ENCODE assay signal across 13 mouse cellular contexts in the genomic region with DNA sequence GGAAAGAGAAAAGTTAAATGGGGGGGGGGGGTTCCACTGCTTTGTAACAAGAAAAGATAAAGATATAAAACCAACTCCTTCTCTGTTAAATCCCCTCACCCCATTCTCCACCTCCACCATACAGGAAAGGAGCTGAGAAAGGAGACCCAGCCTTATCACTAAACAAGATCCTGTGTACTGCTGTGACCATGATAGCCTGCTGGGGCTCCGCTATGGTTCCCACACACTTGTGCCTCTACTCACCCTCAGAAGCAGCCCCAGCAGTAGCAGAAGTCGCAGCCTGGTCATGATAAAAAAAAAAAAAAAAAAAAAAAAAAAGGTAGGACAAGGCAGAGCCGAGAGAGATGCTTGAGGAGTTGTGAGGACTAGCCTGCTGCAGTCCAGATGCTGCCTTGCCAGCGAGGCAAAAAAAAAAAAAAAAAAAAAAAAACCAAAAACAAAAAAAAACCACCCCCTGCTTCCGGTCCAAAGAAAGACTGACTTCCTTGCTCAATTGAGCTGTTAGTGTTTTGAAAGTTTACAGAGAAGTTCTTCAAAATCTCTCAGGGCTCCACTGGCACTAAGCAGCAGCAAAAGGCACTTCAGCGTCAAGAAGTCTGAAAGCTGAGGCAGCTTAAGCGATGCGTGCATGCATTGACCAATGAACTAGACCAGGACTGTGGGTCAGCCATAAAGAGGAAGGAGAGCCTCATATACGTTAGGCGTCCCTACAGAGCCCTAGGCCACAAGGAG. TPM values are rescaled to one million over a fixed set of nuclear protein-coding genes. Genes with fewer than 3 reads are reported as not detected.
DNase-seq lines count a peak whose midpoint lies in the region; ATAC-seq and TF ChIP-seq lines count a peak whose summit lies in the region.
"Had no signal": no experiment of that assay in that cellular context is flagged by ENCODE, and none has a peak within 500 bp of the region (broad histone marks: within the 10 kb centered on the region; RNA-seq: fewer than 3 reads in every experiment).

No protein-coding gene starts in this region.

- no peak for TF ChIP-seq CTCF in heart, postnatal 0 days (IDR thresholded peaks at IDR 0.05; ENCODE audit: low read depth)

- ATAC-seq in heart, postnatal 0 days (ENCODE audit: insufficient read depth, low read depth), result no peak
- ATAC-seq in inflammation-experienced regulatory T-cells, adult 6 months, result peak; percentile 12
- ATAC-seq in neutrophil, adult 5-6 weeks (ENCODE audit: extremely low read depth, insufficient number of reproducible peaks, low FRiP score, poor library complexity, severe bottlenecking), result peak; percentile 78

- no peak for DNase-seq in heart, postnatal 0 days (ENCODE audit: low spot score)
- DNase-seq in heart, postnatal 25 days (ENCODE audit: low spot score), result no peak
- peak; percentile 57 for DNase-seq in CD4-positive, CD25-positive, alpha-beta regulatory T cell, adult 2 months (ENCODE audit: low read depth, low spot score)
- DNase-seq in urinary bladder, adult 2 months (ENCODE audit: low spot score), result no peak
- no peak for DNase-seq in layer of hippocampus, adult 18-20 months (ENCODE audit: low spot score in 2 of 2)
- DNase-seq in left cerebral cortex, postnatal 4 days, result no peak
- DNase-seq: adrenal gland, postnatal 25 days; cerebellum, postnatal 36 days; kidney, postnatal 10 days had no signal

- WGBS in heart, postnatal 0 days, result 41% methylated on average over 10 of the region's 10 CpGs

- intact Hi-C loops in heart, postnatal 25 days (cut with DNase I), result no loop called here
- intact Hi-C loops in left cerebral cortex, postnatal 4 days (cut with DNase I), result no loop called here

- TF ChIP-seq EP300 in heart, postnatal 0 days (IDR thresholded peaks at IDR 0.05; ENCODE audit: low read depth), result no peak

- peak overlapping the region; percentile 31; the same call in 1 of the 2 replicates for H3K4me2 ChIP-seq in heart, postnatal 0 days (ENCODE audit: low read depth, low read length)

- H3K4me1 ChIP-seq in heart, postnatal 0 days (ENCODE audit: control insufficient read depth, insufficient read depth), result no peaks in the 10 kb centered on the region
- H3K4me1 ChIP-seq: midbrain, embryonic 10.5 days had no signal

- no peaks in the 10 kb centered on the region for H3K9me3 ChIP-seq in heart, postnatal 0 days (replicated peaks; ENCODE audit: control insufficient read depth, low read length)
- H3K9me3 ChIP-seq: midbrain, embryonic 10.5 days had no signal

- no peaks in the 10 kb centered on the region for H3K36me3 ChIP-seq in heart, postnatal 0 days (replicated peaks; ENCODE audit: control insufficient read depth, insufficient read depth, low read length)
- H3K36me3 ChIP-seq: midbrain, embryonic 10.5 days had no signal

- peak overlapping the region; percentile 46; the same call in 1 of the 2 replicates for H3K27ac ChIP-seq in heart, postnatal 0 days (ENCODE audit: low read depth)
- H3K27ac ChIP-seq: midbrain, embryonic 10.5 days had no signal

- H3K9ac ChIP-seq in heart, postnatal 0 days (replicated peaks; ENCODE audit: low read depth, low read length), result no peak overlapping the region

- no peak overlapping the region for H3K4me3 ChIP-seq in heart, postnatal 0 days (ENCODE audit: low read depth, low read length)
- H3K4me3 ChIP-seq: midbrain, embryonic 10.5 days had no signal

- H3K27me3 ChIP-seq in heart, postnatal 0 days (ENCODE audit: control insufficient read depth, insufficient read depth, low read length), result no peaks in the 10 kb centered on the region

RNA-seq across cellular contexts. Expression of a gene that starts 0.8 kb away (rescaled TPM):
- total RNA-seq in heart, postnatal 0 days (2014; rRNA removed; ENCODE audit: low replicate concordance), result 0.12 and 0.84 TPM in 2 replicates
- 0.37 and 0.38 TPM in 2 replicates for polyA plus RNA-seq in heart, postnatal 0 days (2015; fragmentation: Nextera tagmentation; extraction: Ambion mirVana)
- total RNA-seq in heart, postnatal 25 days (2021), result under 1 TPM; 0.48 to 0.70 TPM
- polyA plus RNA-seq in inflammation-experienced regulatory T-cells, adult 6 months (2017; shearing (Covaris generic)), result 100 to 1,000 TPM in 2 of 3 experiments, 10 to 100 TPM in 1; 73.7 to 122 (median 117) TPM
- 19.0 and 20.9 TPM in 2 replicates for total RNA-seq in neutrophil, adult 5-6 weeks (2017)
- 1.4 and 1.6 TPM in 2 replicates for polyA plus RNA-seq in urinary bladder, adult 2 months (2012; rRNA removed)
- under 1 TPM in 1 of 2 experiments, not detected in 1; 0.13 TPM for total RNA-seq in layer of hippocampus, adult 18-20 months (2021)
- total RNA-seq in left cerebral cortex, postnatal 4 days (2021), result under 1 TPM; 0.18 to 0.20 TPM
- total RNA-seq: left cerebral cortex, postnatal 25 days had no signal

RNA-seq across cellular contexts. Expression of a gene that starts 21.7 kb away (rescaled TPM):
- total RNA-seq in heart, postnatal 0 days (2014; rRNA removed; ENCODE audit: low replicate concordance), result 1.9 and 3.2 TPM in 2 replicates
- polyA plus RNA-seq in heart, postnatal 0 days (2015; fragmentation: Nextera tagmentation; extraction: Ambion mirVana), result 2.6 and 2.9 TPM in 2 replicates
- 1 to 10 TPM; 1.6 to 2.3 TPM for total RNA-seq in heart, postnatal 25 days (2021)
- 10 to 100 TPM in 2 of 3 experiments, 1 to 10 TPM in 1; 6.9 to 21.9 (median 16.0) TPM for polyA plus RNA-seq in inflammation-experienced regulatory T-cells, adult 6 months (2017; shearing (Covaris generic))
- 2.1 TPM in 2 replicates for total RNA-seq in neutrophil, adult 5-6 weeks (2017)
- 8.3 and 9.4 TPM in 2 replicates for polyA plus RNA-seq in urinary bladder, adult 2 months (2012; rRNA removed)
- 1 to 10 TPM; 1.4 to 2.4 TPM for total RNA-seq in layer of hippocampus, adult 18-20 months (2021)
- total RNA-seq in left cerebral cortex, postnatal 4 days (2021), result 1 to 10 TPM; 5.0 to 7.7 TPM

RNA-seq across cellular contexts. Expression of a gene that starts 27.8 kb away (rescaled TPM):
- 7.0 and 15.4 TPM in 2 replicates for total RNA-seq in heart, postnatal 0 days (2014; rRNA removed; ENCODE audit: low replicate concordance)
- 14.7 TPM in 2 replicates for polyA plus RNA-seq in heart, postnatal 0 days (2015; fragmentation: Nextera tagmentation; extraction: Ambion mirVana)
- 10 to 100 TPM; 18.3 to 18.4 TPM for total RNA-seq in heart, postnatal 25 days (2021)
- polyA plus RNA-seq in inflammation-experienced regulatory T-cells, adult 6 months (2017; shearing (Covaris generic)), result 10 to 100 TPM; 29.9 to 40.2 (median 31.2) TPM
- total RNA-seq in neutrophil, adult 5-6 weeks (2017), result 63.9 and 78.8 TPM in 2 replicates
- polyA plus RNA-seq in urinary bladder, adult 2 months (2012; rRNA removed), result 29.1 and 30.1 TPM in 2 replicates
- 10 to 100 TPM; 38.4 to 53.4 TPM for total RNA-seq in layer of hippocampus, adult 18-20 months (2021)
- total RNA-seq in left cerebral cortex, postnatal 4 days (2021), result 10 to 100 TPM; 77.5 to 91.2 TPM

RNA-seq across cellular contexts. Expression of a gene that starts 58.0 kb away (rescaled TPM):
- total RNA-seq in heart, postnatal 0 days (2014; rRNA removed; ENCODE audit: low replicate concordance), result 2.0 and 2.5 TPM in 2 replicates
- 1.9 and 2.3 TPM in 2 replicates for polyA plus RNA-seq in heart, postnatal 0 days (2015; fragmentation: Nextera tagmentation; extraction: Ambion mirVana)
- total RNA-seq in heart, postnatal 25 days (2021), result 1 to 10 TPM; 1.7 to 2.1 TPM
- 1 to 10 TPM; 3.3 to 5.0 (median 4.4) TPM for polyA plus RNA-seq in inflammation-experienced regulatory T-cells, adult 6 months (2017; shearing (Covaris generic))
- total RNA-seq in neutrophil, adult 5-6 weeks (2017), result 8.6 and 10.1 TPM in 2 replicates
- 5.6 and 6.8 TPM in 2 replicates for polyA plus RNA-seq in urinary bladder, adult 2 months (2012; rRNA removed)
- total RNA-seq in layer of hippocampus, adult 18-20 months (2021), result under 1 TPM; 0.71 to 0.92 TPM
- 1 to 10 TPM; 2.1 to 2.9 TPM for total RNA-seq in left cerebral cortex, postnatal 4 days (2021)

Comparison
In these comparisons a context has a peak if more than half of its experiments do, and no peak if none do; other contexts are left out.
1. RNA of a gene that starts 0.8 kb away (total RNA-seq): 19.0 to 20.9 TPM in neutrophil, adult 5-6 weeks; 0.12 to 0.84 TPM in heart, postnatal 0 days, 0.48 to 0.70 TPM in heart, postnatal 25 days, 0.18 to 0.20 TPM in left cerebral cortex, postnatal 4 days and 0.13 TPM in layer of hippocampus, adult 18-20 months; every median in the first group is over 10 times any median in the second.